Mouse (Mus musculus) urinary bladder, postnatal 25 days (tissue): Measurements from ENCODE around the gene Dmpk.
"Not testable (repeated sequence)": the region's sequence is repeated elsewhere in the genome, so short reads cannot be mapped to it uniquely, and the experiment has no call there.

Source experiments
- DNase-seq: peaks from one replicate; pipeline ENCODE4 v3.0.0; 2022; ENCODE audit warnings: low spot score

Dmpk gene

DNA sequence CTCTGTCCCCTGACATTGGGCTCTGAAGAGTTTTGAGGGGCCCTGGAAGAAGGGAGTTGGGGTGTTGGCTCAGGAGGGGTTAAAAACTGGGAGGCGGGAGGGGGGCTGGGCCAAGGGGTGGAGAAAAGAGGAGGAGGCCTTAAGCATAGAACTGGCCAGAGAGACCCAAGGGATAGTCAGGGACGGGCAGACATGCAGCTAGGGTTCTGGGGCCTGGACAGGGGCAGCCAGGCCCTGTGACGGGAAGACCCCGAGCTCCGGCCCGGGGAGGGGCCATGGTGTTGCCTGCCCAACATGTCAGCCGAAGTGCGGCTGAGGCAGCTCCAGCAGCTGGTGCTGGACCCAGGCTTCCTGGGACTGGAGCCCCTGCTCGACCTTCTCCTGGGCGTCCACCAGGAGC lies at the start of gene Dmpk:
Gene Dmpk (plus strand): TSS at position 149 of the 400 bp plus-strand sequence.
- no peak for DNase-seq

DNA sequence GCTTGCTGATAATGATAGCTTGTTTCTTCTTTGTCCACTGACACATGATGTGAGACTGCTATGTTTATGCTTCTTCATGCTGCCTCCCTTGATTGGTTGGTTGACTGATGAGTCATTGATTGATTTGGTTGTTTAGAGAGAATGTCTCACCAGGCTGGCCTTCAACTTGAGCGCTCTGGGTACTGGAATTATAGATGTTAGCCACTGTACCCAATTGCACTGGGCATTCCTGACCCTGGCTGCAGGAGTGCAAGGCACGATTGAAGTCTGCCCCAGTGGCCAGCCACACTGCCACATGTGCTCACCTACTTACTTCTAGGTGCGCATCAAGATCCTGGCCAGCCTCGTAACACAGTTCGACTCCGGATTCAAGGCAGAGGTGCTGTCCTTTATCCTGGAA lies 39.0 kb upstream of the Dmpk start:
- DNase-seq: no peak

DNA sequence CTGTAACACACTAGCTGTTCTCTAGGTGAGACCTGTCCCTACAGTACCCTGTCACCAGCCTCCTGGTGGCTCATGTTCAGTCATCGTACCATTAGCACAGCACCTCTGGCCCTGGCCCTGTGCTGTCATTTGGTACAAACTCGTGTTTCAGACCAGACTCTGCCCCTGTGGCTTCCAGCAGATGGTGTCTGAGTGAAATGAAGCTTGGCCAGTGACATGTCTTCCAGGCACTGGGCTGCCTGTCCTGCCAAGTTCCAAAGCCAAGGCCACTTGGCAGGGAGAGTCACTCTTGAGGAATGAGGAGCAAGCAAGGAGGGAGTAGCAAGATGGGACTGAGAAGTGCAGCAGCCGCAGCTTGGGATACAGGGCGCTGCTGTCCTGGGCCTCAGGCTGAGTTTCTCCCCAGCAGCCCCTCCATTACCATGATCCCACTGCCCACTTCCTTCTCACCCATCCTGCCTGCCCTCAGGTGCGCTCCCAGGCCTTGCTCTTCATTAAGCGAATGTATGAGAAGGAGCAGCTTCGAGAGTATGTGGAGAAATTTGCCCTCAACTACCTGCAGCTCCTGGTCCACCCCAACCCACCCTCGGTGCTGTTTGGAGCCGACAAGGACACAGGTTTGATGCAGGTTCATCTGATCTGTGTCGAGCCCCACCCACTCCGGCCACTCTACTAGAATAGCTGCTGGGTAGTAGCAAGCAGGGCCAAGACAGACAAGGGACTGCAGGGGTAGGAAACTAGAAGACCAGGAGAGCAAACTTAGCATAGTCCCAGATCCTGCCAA lies 37.2 kb upstream of the Dmpk start:
- DNase-seq: no peak

DNA sequence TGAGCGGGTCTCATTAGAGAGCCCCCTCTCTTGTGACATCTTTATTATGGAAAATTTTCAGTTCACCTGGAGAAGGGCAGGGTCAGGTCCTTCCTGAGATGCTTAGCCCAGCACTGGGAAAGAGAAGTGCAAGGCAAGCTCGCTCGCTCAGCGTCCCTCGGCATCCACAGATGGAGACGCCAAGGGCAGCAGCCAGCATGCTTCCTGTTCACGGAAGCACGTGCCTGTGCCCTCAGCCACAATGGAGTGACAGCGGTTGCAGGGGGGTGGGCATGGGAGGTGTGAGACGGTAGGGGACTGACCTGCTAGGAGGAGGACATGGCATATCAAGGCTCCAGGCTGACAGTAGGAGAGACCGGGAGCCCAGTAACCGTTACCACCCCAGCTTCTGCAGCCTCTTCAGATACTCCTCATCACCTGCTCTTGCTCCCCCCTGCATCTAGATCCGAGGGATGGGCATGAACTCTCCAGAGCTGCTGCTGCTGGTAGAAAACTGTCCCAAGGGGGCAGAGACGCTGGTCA lies 35.6 kb upstream of the Dmpk start:
- no peak for DNase-seq

DNA sequence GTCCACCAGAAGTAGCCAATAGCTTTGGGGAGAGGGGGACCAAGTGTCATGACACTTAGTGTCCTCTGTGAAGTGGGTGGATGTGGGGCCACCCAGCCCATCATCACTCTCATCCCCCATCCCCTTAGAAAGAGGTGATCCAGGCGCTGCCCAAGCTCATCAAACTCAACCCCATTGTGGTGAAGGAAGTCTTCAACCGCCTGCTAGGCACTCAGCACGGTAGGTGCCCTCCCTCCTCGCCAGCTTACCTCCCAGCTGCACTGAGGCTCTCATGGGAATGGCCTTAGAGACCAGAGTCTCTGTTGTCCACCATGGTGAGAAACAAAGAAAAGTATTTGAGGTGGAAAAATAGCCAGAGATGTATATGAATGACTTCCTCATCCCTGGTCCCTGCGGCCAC lies 34.4 kb upstream of the Dmpk start:
- DNase-seq: no peak

DNA sequence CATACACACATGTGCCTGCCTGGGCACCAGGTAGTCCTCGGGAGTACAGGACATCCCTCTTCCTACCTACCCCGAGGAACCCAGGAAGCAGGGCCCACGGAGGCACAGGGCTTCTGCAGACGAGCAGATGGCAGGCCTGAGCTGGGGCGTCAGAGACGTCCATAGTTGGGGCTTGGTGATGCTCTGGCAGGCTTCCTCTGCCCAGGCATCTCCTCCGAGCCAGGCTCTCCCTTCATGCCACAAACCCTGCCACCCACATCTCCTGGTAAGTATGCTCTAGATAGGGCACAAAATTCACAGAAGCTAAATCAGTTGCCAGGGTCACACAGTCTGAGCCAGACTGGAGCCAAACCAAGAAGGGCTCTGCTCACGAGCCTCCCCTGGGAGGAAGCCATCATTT lies 33.5 kb upstream of the Dmpk start:
- no peak for DNase-seq

DNA sequence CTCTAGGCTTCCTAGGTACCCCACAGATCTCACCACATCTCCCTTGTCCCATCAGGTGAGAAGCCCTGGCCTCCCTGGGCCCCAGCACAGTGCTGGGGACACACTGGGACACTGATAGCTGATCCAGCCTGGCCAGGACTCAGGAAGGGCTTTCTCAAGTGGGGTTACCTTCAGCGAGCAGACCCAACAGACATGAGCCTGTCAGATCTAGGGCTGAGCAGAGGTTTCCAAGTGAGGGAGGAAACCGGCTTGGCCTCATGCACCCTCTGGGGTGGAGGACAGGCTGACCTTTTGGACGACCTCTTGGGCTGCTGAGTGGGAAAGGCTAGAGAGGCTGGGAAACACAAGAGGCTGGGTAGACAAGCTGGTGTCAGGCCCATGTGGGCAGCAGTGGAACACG lies 32.5 kb upstream of the Dmpk start:
- DNase-seq: no peak

DNA sequence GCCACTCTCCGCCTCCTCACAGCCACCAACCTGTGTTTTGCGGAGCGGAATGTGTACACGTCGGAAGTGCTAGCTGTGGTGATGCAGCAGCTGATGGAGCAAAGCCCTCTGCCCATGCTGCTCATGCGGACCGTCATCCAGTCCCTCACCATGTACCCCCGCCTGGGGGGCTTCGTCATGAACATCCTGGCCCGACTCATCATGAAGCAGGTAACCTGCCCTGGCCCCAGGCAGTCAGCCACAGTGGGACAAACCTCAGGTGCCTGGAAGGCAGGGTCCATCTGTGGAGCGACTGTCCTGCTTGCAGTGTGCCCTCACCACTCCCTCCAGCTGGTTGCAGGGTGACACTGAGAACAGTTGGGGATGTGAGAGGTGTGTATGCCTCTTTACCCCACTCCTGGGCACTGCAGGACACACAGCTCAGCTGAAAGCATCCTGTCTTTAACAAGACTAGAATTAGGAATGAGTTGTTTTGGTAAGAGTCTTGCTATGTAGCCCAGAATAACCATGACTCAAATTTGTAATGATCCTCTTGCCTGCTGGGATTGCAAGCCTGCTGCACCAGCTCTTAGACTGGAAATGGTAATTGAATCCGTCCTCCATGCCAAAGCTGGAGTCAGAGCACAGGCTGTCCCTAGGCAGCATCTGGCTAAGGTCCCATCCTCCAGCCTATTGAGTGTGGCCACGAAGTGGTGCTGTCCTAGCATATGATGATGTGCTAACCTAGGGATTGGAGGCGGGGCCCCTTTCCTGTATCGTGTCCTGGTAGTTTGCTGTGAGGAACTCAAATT lies 31.1 kb upstream of the Dmpk start:
- no peak for DNase-seq

DNA sequence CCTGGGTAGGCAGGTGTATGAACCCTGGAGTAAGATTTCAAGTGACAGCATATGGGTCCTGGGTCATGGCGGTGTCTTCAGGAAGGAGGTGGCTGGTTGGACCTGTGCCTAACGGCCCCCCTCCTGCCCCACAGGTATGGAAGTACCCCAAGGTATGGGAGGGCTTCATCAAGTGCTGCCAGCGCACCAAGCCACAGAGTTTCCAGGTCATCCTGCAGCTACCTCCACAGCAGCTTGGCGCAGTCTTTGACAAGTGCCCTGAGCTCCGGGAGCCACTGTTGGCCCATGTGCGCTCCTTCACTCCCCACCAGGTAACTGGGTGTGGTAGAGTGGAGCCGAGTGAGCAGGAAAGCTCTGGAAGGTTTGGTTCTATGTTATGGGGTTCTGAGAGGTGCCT lies 30.5 kb upstream of the Dmpk start:
- no peak for DNase-seq

DNA sequence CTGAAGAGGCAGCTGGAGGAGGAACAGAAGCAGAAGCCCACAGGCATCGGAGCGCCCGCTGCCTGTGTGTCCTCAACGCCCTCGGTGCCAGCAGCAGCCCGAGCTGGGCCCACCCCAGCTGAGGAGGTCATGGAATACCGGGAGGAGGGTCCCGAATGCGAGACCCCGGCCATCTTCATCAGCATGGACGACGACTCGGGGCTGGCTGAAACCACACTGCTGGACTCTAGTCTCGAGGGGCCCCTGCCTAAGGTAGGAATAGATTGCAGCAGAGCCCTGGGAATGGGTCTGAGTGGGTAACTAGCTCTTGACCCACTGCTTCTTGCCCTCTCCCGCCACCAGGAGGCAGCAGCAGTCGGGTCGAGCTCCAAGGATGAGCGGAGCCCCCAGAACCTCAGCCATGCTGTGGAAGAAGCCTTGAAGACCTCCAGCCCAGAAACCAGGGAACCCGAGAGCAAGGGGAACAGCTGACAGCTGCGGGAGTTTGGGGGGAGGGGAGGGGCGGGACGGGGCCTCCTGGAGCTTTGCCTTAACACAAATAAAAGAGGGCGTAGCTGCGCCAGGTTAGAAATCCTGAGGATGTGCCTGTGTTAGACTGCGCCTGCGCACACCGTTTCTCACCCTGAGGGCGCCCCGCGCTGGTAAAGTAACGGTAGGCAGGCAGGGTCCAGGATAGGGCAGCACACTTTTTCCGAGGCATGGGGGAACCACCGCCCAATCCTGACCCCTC lies 29.4 kb upstream of the Dmpk start, which contains the start of gene Rsph6a:
Gene Rsph6a (plus strand): TSS at position 644 of the 730 bp plus-strand sequence.
- DNase-seq: no peak

DNA sequence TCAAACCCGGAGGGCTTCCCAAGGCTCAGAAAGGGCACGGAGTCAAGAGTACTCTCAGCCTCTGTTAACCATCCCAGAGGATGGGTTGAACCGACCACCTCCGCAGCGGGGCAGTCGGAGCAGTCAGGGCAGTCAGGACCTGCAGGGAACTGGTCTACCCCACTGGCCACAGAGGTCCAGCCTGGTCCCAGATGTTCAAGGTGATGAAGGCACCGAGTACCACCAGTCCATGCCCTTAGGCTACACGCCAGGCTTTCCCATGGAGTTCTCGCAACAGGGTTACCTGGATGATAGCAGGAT lies 28.9 kb upstream of the Dmpk start:
- DNase-seq: no peak

DNA sequence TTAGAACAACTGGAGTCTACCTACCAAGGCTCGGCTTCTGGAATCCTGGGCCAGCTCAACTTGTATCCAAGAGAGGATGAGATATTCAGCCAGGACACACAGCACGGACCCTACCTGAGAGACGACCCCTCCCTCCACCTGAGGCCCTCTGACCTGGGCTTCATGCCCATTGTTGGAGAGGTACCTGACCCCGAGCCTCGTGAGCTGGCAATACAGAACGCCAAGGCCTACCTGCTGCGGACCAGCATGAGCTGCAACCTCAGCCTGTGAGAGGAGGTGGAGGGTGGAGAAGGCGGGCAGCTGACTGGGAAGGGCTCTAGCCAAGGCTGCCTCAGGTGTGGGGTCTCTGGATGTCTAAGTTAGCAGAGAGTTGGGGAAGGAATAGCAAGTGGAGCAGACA lies 28.5 kb upstream of the Dmpk start:
- DNase-seq: no peak

DNA sequence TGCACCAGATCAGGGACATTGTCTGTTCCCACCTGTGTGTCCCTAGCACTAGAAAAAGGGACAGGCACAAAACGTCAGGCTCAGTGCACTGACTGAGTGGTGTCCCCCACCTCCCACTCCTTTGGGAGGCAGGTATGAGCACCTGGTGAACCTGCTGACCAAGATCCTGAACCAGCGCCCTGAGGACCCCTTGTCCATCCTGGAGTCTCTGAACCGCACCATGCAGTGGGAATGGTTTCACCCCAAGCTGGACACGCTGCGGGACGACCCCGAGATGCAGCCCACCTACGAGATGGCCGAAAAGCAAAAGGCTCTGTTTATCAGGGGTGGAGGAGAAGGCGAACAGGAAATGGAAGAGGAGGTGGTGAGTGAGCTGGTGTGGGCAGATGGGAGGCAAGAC lies 26.2 kb upstream of the Dmpk start:
- DNase-seq: no peak

DNA sequence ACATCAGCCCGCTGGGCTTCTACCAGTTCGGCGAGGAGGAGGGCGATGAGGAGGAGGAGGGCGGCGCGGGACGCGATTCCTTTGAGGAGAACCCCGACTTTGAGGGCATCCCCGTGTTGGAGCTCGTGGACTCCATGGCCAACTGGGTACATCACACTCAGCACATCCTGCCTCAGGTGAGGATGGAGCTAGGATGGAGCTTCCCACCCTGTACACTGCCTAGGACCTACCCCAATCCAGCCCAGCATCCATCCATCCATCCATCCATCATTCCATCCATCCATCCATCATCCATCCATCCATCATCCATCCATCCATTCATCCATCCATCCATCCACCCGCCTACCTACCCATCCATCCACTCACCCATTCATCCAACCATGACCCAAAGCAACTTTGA lies 17.8 kb upstream of the Dmpk start:
- DNase-seq: no peak

DNA sequence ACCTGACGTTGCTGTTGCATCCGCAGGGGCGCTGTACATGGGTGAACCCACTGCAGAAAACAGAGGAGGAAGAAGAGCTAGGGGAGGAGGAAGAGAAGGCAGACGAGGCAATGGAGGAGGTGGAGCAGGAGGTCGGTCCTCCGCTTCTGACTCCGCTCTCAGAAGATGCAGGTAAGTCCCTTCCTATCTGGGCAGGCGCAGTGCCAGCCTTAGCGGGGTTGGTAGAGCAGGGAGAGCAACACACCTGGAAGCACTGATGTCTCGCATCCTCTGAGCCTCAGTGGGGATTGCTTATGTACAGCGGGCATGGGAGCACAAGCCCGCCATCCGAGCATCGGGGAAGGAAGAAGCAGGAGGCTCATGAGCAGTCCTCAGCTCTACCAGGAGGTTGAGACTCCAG lies 16.6 kb upstream of the Dmpk start:
- no peak for DNase-seq

DNA sequence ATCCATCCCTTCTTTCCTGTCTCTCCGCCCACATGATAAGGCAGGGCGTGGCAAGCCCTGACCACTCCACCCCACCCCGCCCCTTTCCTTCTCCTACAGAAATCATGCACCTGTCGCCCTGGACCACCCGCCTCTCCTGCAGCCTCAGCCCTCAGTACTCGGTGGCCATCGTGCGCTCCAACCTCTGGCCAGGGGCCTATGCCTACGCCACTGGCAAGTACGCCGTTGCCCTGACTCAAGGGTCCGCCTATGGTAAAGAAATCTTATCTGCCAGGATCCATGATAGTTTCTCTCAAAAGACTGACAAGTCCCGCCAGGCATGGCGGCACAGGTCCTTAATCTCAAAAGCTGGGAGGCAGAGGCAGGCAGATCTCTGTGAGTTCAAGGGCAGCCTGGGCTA lies 15.7 kb upstream of the Dmpk start:
- no peak for DNase-seq

DNA sequence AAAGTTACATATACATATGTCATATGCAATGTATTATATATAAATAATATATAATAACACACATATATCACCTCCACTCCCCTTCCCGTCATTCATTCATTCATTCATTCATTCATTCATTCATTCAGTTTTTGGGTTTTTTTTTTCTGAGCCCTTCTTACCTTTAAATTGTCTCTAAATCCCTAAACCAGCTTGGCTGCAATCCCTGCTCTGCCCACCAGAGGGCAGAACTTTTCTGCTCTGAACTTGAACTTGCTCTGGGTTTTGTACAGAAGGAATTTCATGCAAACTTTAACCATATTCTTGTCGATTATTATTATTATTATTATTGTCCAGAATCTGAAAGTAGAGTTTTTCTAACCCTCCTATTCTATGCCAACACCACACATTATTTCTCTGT lies 14.9 kb upstream of the Dmpk start:
- DNase-seq: peak; percentile 69

DNA sequence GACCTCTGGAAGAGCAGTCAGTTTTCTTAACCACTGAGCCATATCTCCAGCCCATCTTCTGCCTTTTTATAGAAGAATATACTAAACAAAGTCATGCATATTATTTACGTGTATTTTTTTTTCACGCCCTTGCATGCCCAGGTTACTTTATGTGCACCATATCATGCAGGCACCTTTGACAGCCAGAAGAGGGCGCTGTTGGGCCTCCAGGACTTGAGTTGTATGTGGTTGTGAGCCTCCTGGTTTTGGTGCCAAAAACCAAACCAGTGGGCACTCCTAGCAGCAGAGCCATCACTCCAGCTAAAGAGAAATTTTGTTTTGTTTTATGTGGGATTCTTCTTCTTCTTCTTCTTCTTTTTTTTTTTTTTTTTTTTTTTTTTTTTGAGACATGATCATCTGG lies 14.1 kb upstream of the Dmpk start:
- no peak for DNase-seq

DNA sequence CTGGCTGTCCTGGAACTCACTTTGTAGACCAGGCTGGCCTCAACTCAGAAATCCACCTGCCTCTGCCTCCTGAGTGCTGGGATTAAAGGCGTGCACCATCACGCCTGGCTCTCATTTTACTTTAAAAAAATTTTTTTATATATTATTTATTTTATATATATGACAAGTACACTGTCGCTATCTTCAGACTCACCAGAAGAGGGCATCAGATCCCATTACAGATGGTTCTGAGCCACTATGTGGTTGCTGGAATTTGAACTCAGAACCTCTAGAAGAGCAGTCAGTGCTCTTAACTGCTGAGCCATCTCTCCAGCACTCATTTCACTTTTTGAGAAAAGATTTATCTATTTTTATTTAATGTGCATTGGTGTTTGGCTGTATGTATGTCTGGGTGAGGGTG lies 12.6 kb upstream of the Dmpk start:
- not testable (repeated sequence) for DNase-seq

DNA sequence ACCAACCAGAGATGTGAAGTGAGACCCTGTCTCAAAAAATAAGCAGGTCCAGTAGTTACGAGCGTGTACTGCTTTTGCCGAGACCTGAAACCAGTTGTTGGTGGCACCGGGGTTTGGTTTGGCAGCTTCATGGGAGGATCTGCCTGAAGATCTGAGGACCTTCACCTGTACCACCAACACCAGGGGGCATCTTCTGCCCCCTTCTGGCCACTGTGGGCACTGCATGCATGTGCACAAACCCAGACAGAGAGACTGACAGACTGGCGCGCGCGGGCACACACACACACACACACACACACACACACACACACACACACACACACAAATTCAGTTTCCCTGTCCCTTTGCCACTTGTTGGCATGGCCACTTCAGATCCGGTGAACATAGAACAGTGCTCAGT lies 10.1 kb upstream of the Dmpk start:
- no peak for DNase-seq

DNA sequence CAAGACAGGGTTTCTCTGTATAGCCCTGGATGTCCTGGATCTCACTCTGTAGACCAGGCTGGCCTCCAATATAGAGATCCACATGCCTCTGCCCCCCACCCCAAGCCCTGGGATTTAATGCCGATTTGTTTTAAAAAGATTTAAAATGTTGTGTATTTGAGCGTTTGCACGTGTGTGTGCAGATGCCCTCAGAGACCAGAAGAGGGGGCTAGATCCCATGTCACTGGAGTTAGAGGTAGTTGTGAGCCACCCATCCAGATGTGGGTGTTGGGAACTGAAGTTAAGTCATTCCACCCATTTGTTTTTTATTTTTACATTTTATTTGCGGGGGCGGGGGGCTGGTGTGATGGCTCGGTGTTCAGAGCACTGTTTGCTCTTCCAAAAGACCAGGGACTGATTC lies 9.2 kb upstream of the Dmpk start:
- no peak for DNase-seq

DNA sequence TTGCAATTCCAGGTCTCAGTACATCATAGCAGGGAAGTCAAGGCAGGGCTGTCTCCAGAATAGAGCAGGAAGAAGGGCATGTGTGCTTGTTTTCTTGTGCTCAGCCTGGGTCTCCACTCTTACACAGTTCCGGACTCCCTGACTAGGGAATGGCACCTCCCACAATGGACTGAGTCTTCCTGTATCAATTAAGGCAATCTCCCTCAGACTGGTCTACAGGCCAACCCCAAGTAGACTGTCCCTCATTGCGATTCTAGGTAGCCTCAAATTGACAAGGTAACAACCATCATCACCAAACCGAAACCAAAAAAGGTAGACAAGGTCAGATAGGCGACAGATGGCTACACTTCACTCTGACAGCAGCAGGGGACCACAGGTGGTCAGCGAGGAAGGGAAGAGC lies 8.4 kb upstream of the Dmpk start:
- DNase-seq: no peak
